Mouse (Mus musculus): Measurements from ENCODE around the gene Hlcs. TPM values are rescaled to one million over a fixed set of nuclear protein-coding genes. Genes with fewer than 3 reads are reported as not detected.
A peak's percentile ranks its signal among the peaks of the same experiment; 100 is the strongest.

Gene Hlcs
- total and polyA plus RNA-seq, 2 experiments from 2014 or later: 5.8 to 6.8 TPM

- TF ChIP-seq CTCF (IDR thresholded peaks at IDR 0.05; ENCODE audit: low read depth): no peak
- no peak for DNase-seq
Measured at GRCm38 (mm10) chr16:94164236-94164635, 149.1 kb downstream of the Hlcs start.

GRCm38 (mm10) chr16:94163051-94163450, 150.3 kb downstream of the Hlcs start:
- 68% methylated on average over 11 of the region's 11 CpGs for WGBS
- no peak overlapping the region for H3K9ac ChIP-seq
- ATAC-seq (no peak), DNase-seq (no peak)
- H3K9me3 ChIP-seq (ENCODE audit: low read length): no peaks in the 10 kb centered on the region
- H3K4me1 ChIP-seq (ENCODE audit: insufficient read depth): no peaks in the 10 kb centered on the region
- no peak overlapping the region for H3K27ac ChIP-seq (ENCODE audit: low read depth, low read length)
- no peaks in the 10 kb centered on the region for H3K36me3 ChIP-seq (ENCODE audit: insufficient read depth)
- H3K4me3 ChIP-seq (ENCODE audit: low read depth, low read length): no peak overlapping the region
- H3K4me2 ChIP-seq (ENCODE audit: low read depth): no peak overlapping the region
- H3K27me3 ChIP-seq (ENCODE audit: insufficient read depth, low read length): no peaks in the 10 kb centered on the region
- TF ChIP-seq CTCF (IDR thresholded peaks at IDR 0.05; ENCODE audit: low read depth): no peak

More at GRCm38 (mm10) chr16:94164236-94164635, 149.1 kb downstream of the Hlcs start:
- ATAC-seq: 0 out of 2 replicates have a peak, but pooled peaks have one; percentile 30
- no peaks in the 10 kb centered on the region for H3K27me3 ChIP-seq (ENCODE audit: insufficient read depth, low read length)
- no peak overlapping the region for H3K27ac ChIP-seq (ENCODE audit: low read depth, low read length)
- H3K4me3 ChIP-seq (ENCODE audit: low read depth, low read length): no peak overlapping the region
- H3K9ac ChIP-seq: no peak overlapping the region
- no peak overlapping the region for H3K4me2 ChIP-seq (ENCODE audit: low read depth)
- 19% methylated on average over 7 of the region's 7 CpGs for WGBS
- H3K4me1 ChIP-seq (ENCODE audit: insufficient read depth): no peaks in the 10 kb centered on the region
- H3K9me3 ChIP-seq (ENCODE audit: low read length): no peaks in the 10 kb centered on the region
- no peaks in the 10 kb centered on the region for H3K36me3 ChIP-seq (ENCODE audit: insufficient read depth)

- H3K4me3 ChIP-seq (ENCODE audit: low read depth, low read length): no peak overlapping the region
- H3K27me3 ChIP-seq (ENCODE audit: insufficient read depth, low read length): no peaks in the 10 kb centered on the region
- no peaks in the 10 kb centered on the region for H3K9me3 ChIP-seq (ENCODE audit: low read length)
- no peak overlapping the region for H3K9ac ChIP-seq
- no peak for ATAC-seq
- no peak overlapping the region for H3K27ac ChIP-seq (ENCODE audit: low read depth, low read length)
- no peak for TF ChIP-seq CTCF (IDR thresholded peaks at IDR 0.05; ENCODE audit: low read depth)
- 39% methylated on average over 6 of the region's 6 CpGs for WGBS
- H3K4me2 ChIP-seq (ENCODE audit: low read depth): no peak overlapping the region
- H3K4me1 ChIP-seq (ENCODE audit: insufficient read depth): no peaks in the 10 kb centered on the region
- no peak for DNase-seq
- H3K36me3 ChIP-seq (ENCODE audit: insufficient read depth): no peaks in the 10 kb centered on the region
Measured at GRCm38 (mm10) chr16:94162000-94162399, 151.4 kb downstream of the Hlcs start.

- H3K9me3 ChIP-seq (ENCODE audit: low read length): no peaks in the 10 kb centered on the region
- peaks cover 13% of the 10 kb centered on the region; the same call in 1 of the 2 replicates for H3K4me1 ChIP-seq (ENCODE audit: insufficient read depth)
- H3K27ac ChIP-seq (ENCODE audit: low read depth, low read length): no peak overlapping the region
- no peak overlapping the region for H3K4me2 ChIP-seq (ENCODE audit: low read depth)
- no peak for ATAC-seq
- no peaks in the 10 kb centered on the region for H3K36me3 ChIP-seq (ENCODE audit: insufficient read depth)
- DNase-seq: no peak
- H3K4me3 ChIP-seq (ENCODE audit: low read depth, low read length): no peak overlapping the region
- TF ChIP-seq CTCF (IDR thresholded peaks at IDR 0.05; ENCODE audit: low read depth): no peak
- H3K27me3 ChIP-seq (ENCODE audit: insufficient read depth, low read length): no peaks in the 10 kb centered on the region
- 66% methylated on average over 8 of the region's 8 CpGs for WGBS
- no peak overlapping the region for H3K9ac ChIP-seq
Measured at GRCm38 (mm10) chr16:94157819-94158218, 155.6 kb downstream of the Hlcs start.

GRCm38 (mm10) chr16:94155041-94155653, 158.2 kb downstream of the Hlcs start:
- H3K36me3 ChIP-seq (ENCODE audit: insufficient read depth): no peaks in the 10 kb centered on the region
- no peak overlapping the region for H3K9ac ChIP-seq
- DNase-seq (peak; percentile 54), ATAC-seq (peak; percentile 83)
- no peak for TF ChIP-seq CTCF (IDR thresholded peaks at IDR 0.05; ENCODE audit: low read depth)
- no peaks in the 10 kb centered on the region for H3K27me3 ChIP-seq (ENCODE audit: insufficient read depth, low read length)
- H3K4me2 ChIP-seq (ENCODE audit: low read depth): no peak overlapping the region
- no peaks in the 10 kb centered on the region for H3K9me3 ChIP-seq (ENCODE audit: low read length)
- H3K27ac ChIP-seq (ENCODE audit: low read depth, low read length): no peak overlapping the region
- peaks cover 13% of the 10 kb centered on the region; the same call in 1 of the 2 replicates for H3K4me1 ChIP-seq (ENCODE audit: insufficient read depth)
- H3K4me3 ChIP-seq (ENCODE audit: low read depth, low read length): no peak overlapping the region
- WGBS: 22% methylated on average over 14 of the region's 14 CpGs

GRCm38 (mm10) chr16:94150125-94151103, 163.0 kb downstream of the Hlcs start:
- no peak overlapping the region for H3K27ac ChIP-seq (ENCODE audit: low read depth, low read length)
- WGBS: 78% methylated on average over 15 of the region's 15 CpGs
- no peak for TF ChIP-seq CTCF (IDR thresholded peaks at IDR 0.05; ENCODE audit: low read depth)
- peaks cover 13% of the 10 kb centered on the region; the same call in 1 of the 2 replicates for H3K4me1 ChIP-seq (ENCODE audit: insufficient read depth)
- H3K4me2 ChIP-seq (ENCODE audit: low read depth): no peak overlapping the region
- no peaks in the 10 kb centered on the region for H3K36me3 ChIP-seq (ENCODE audit: insufficient read depth)
- no peak overlapping the region for H3K4me3 ChIP-seq (ENCODE audit: low read depth, low read length)
- H3K9me3 ChIP-seq (ENCODE audit: low read length): no peaks in the 10 kb centered on the region
- H3K9ac ChIP-seq: no peak overlapping the region
- DNase-seq (no peak), ATAC-seq (no peak)
- H3K27me3 ChIP-seq (ENCODE audit: insufficient read depth, low read length): no peaks in the 10 kb centered on the region

GRCm38 (mm10) chr16:94148139-94148538, 165.2 kb downstream of the Hlcs start:
- H3K9me3 ChIP-seq (ENCODE audit: low read length): no peaks in the 10 kb centered on the region
- TF ChIP-seq CTCF (IDR thresholded peaks at IDR 0.05; ENCODE audit: low read depth): no peak
- no peak overlapping the region for H3K27ac ChIP-seq (ENCODE audit: low read depth, low read length)
- WGBS: 14% methylated on average over 11 of the region's 11 CpGs
- peaks cover 11% of the 10 kb centered on the region for H3K4me1 ChIP-seq (ENCODE audit: insufficient read depth)
- H3K27me3 ChIP-seq (ENCODE audit: insufficient read depth, low read length): no peaks in the 10 kb centered on the region
- ATAC-seq: no peak
- DNase-seq: no peak
- no peak overlapping the region for H3K4me2 ChIP-seq (ENCODE audit: low read depth)
- H3K36me3 ChIP-seq (ENCODE audit: insufficient read depth): no peaks in the 10 kb centered on the region
- H3K9ac ChIP-seq: no peak overlapping the region
- no peak overlapping the region for H3K4me3 ChIP-seq (ENCODE audit: low read depth, low read length)
